Mouse (Mus musculus): ENCODE results near the gene Fn3k. TPM values are rescaled to one million over a fixed set of nuclear protein-coding genes. Genes with fewer than 3 reads are reported as not detected.

Gene Fn3k
- polyA plus RNA-seq, 1 experiment: 4.1 TPM

DNA sequence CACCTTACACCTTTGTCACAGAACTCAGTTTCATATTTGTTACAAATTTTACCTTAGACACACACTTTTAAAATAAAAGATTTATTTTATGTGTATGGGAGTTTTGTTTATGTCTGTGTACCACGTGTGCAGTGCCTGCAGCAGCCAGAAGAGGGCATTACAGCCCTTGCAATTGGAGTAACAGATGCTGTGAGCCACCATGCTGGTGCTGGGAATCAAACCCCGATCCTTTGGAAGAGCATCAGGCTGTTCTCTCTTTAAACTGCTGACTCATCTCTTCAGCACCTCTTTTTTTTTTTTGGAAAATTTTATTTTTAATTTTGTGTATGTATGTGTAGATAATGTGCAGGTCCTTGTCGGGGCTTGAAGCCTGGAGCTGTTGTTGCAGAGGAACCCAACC lies 23.2 kb downstream of the Fn3k start:
- TF ChIP-seq CTCF (IDR thresholded peaks at IDR 0.05; ENCODE audit: borderline replicate concordance, extremely low read depth, insufficient read depth, insufficient read length) (no peak), POLR2A (IDR thresholded peaks at IDR 0.05; ENCODE audit: borderline replicate concordance, extremely low read depth, insufficient read depth, insufficient read length, poor library complexity, severe bottlenecking) (no peak)
- no peak for DNase-seq (ENCODE audit: low read depth)

DNA sequence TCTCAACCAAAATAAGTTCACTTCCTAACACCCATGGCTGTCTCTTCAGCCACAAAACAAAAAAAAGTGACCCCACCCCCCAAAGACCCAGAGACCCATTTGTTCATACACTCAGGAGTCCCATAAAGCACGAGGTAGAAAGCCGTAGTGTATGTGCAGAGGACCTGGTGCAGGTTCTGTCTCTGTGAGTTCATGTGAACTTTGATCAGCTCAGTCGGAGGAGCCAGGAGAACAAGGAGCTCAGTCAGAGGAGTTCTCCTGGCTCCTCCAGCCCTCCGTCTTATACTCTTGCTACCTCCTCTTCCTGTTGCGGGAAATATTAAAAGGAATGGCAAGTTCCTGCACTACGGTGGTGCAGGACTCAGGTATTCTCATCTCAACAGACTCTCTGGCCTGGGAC lies 32.7 kb downstream of the Fn3k start:
- no peak for TF ChIP-seq CTCF (IDR thresholded peaks at IDR 0.05; ENCODE audit: borderline replicate concordance, extremely low read depth, insufficient read depth, insufficient read length)
- no peak for TF ChIP-seq POLR2A (IDR thresholded peaks at IDR 0.05; ENCODE audit: borderline replicate concordance, extremely low read depth, insufficient read depth, insufficient read length, poor library complexity, severe bottlenecking)
- no peak for DNase-seq (ENCODE audit: low read depth)

GRCm38 (mm10) chr11:121474831-121475230 lies 40.1 kb downstream of the Fn3k start:
- no peak for DNase-seq (ENCODE audit: low read depth)
- TF ChIP-seq CTCF (IDR thresholded peaks at IDR 0.05; ENCODE audit: borderline replicate concordance, extremely low read depth, insufficient read depth, insufficient read length) (no peak), POLR2A (IDR thresholded peaks at IDR 0.05; ENCODE audit: borderline replicate concordance, extremely low read depth, insufficient read depth, insufficient read length, poor library complexity, severe bottlenecking) (no peak)

DNA sequence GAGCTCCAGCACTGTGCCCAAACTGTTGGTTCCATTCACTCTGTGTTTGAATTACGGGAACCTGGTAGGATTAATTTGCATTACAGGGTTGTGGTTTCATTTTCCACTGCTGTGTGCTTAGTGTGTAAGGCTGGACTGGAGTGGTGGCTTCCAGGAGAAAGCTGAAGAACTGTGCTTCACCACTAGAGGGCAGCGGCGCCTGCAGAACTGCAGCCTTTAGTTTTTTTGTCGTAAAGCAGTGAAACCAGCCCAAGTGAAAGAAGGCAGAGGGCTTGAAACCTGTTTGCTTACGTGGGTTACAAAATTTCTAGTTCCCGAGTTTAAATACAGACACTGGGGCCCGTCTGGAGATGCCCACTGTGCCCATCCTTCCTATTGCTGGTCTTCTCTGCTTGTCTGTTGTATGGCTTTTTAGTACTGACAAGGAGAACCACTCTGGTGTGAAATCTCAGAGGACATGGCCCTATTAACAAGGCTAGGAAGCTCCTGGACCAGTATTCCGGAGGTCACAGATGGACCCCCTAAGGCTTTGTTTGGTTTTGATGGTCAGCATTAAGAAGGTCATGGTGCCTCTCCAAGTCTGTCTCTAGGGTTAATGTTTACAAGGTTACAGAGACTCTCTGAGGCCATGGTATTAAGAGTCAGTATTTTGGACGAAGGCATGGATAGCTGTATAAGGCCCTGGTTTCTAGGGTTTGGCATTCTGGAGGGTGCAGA lies 41.1 kb downstream of the Fn3k start:
- peak; percentile 93 for TF ChIP-seq CTCF (IDR thresholded peaks at IDR 0.05; ENCODE audit: borderline replicate concordance, extremely low read depth, insufficient read depth, insufficient read length)
- TF ChIP-seq POLR2A (IDR thresholded peaks at IDR 0.05; ENCODE audit: borderline replicate concordance, extremely low read depth, insufficient read depth, insufficient read length, poor library complexity, severe bottlenecking): no peak
- DNase-seq (ENCODE audit: low read depth): peak; percentile 81

DNA sequence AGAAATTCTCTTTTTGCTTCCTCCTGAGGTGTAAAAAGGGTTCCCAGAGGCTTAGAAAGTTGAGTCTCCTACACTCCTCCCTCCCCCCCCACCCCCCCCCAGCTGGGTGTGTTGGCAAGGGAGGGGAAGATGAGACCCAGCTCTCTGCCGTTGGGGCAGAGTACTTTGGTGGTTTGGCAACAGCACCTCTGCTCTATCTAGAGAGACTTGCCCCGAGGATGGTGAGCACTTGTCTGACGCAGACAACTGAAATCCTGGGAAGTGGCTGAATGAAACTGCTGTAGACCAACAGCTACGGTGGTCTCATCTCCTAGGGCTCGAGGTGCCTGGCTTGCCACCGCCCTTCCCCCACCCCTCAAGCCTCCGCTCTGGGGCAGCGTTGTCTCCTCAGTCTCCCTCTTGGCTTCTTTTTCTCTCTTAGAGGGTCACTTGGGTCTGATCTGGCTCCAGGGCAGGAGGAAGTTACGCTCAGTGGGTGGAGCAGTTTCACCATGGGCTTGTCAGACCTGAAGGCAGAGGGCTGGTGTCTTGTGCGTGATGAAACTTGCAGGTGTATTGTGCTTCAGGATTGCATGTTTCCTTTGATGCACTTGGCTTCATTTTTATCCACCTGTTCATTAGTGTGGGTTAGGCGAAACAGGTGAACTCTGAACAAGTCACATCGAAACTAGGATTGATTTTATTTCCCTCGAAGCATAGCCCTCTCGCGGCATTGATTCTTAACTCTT lies 44.9 kb downstream of the Fn3k start:
- no peak for TF ChIP-seq CTCF (IDR thresholded peaks at IDR 0.05; ENCODE audit: borderline replicate concordance, extremely low read depth, insufficient read depth, insufficient read length)
- no peak for TF ChIP-seq POLR2A (IDR thresholded peaks at IDR 0.05; ENCODE audit: borderline replicate concordance, extremely low read depth, insufficient read depth, insufficient read length, poor library complexity, severe bottlenecking)
- DNase-seq (ENCODE audit: low read depth): no peak

- DNase-seq (ENCODE audit: low read depth): no peak
- TF ChIP-seq CTCF (IDR thresholded peaks at IDR 0.05; ENCODE audit: borderline replicate concordance, extremely low read depth, insufficient read depth, insufficient read length) (no peak), POLR2A (IDR thresholded peaks at IDR 0.05; ENCODE audit: borderline replicate concordance, extremely low read depth, insufficient read depth, insufficient read length, poor library complexity, severe bottlenecking) (no peak)
These were observed 46.4 kb downstream of the Fn3k start for GRCm38 (mm10) chr11:121481129-121481528.

DNA sequence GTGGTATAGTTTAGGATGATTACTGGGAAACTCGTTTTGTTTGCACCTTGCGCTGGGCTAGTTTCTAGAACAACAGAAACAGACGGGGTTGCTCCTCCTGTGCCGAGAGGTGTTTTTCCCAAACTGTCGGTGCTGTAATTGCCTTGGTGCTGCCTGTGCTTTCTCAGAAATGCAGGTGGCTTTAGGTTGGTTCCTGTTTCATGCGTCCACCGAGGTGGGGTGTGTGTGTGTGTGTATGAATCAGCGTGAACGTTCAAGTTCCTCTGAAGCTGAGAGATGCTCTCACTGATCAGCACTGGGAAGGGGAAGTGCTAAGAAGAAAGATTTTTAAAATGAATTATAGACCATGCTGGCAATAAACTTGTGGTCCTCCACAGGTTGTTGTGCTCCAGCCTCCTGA lies 51.2 kb downstream of the Fn3k start:
- no peak for TF ChIP-seq POLR2A (IDR thresholded peaks at IDR 0.05; ENCODE audit: borderline replicate concordance, extremely low read depth, insufficient read depth, insufficient read length, poor library complexity, severe bottlenecking)
- no peak for TF ChIP-seq CTCF (IDR thresholded peaks at IDR 0.05; ENCODE audit: borderline replicate concordance, extremely low read depth, insufficient read depth, insufficient read length)
- DNase-seq (ENCODE audit: low read depth): no peak

GRCm38 (mm10) chr11:121490651-121491050 lies 55.9 kb downstream of the Fn3k start:
- DNase-seq (ENCODE audit: low read depth): no peak
- TF ChIP-seq CTCF (IDR thresholded peaks at IDR 0.05; ENCODE audit: borderline replicate concordance, extremely low read depth, insufficient read depth, insufficient read length): no peak
- TF ChIP-seq POLR2A (IDR thresholded peaks at IDR 0.05; ENCODE audit: borderline replicate concordance, extremely low read depth, insufficient read depth, insufficient read length, poor library complexity, severe bottlenecking): no peak

Other genes starting within 250 kb of the Fn3k start
- gene Hexdc, start 230.5 kb upstream of the Fn3k start, polyA plus RNA-seq (2012; rRNA removed): 70.6 and 92.9 TPM in 2 replicates
- 8.4 and 11.9 TPM in 2 replicates for gene Ogfod3, start 230.2 kb upstream of the Fn3k start, polyA plus RNA-seq (2012; rRNA removed)
- gene Cybc1, start 205.6 kb upstream of the Fn3k start, polyA plus RNA-seq (2012; rRNA removed): 44.1 and 56.4 TPM in 2 replicates
- 75.1 and 88.5 TPM in 2 replicates for gene Narf, start 197.7 kb upstream of the Fn3k start, polyA plus RNA-seq (2012; rRNA removed)
- gene Foxk2, start 174.9 kb upstream of the Fn3k start, polyA plus RNA-seq (2012; rRNA removed): 67.6 and 85.4 TPM in 2 replicates
- gene Wdr45b, start 80.5 kb upstream of the Fn3k start, polyA plus RNA-seq (2012; rRNA removed): 78.0 and 95.7 TPM in 2 replicates
- gene Rab40b, start 46.7 kb upstream of the Fn3k start, polyA plus RNA-seq (2012; rRNA removed): 5.5 and 5.7 TPM in 2 replicates
- gene Fn3krp, start 13.5 kb upstream of the Fn3k start, polyA plus RNA-seq (2012; rRNA removed): 12.1 and 15.4 TPM in 2 replicates
- gene Tbcd, start 17.0 kb downstream of the Fn3k start, polyA plus RNA-seq (2012; rRNA removed): 80.9 and 84.6 TPM in 2 replicates
- 0.45 and 0.62 TPM in 2 replicates for gene Zfp750, start 84.4 kb downstream of the Fn3k start, polyA plus RNA-seq (2012; rRNA removed)
- gene B3gntl1, start 238.2 kb downstream of the Fn3k start, polyA plus RNA-seq (2012; rRNA removed): 8.5 and 9.2 TPM in 2 replicates